Comparison of ENCODE assay signal across 8 mouse cellular contexts in genomic region chr12:113139908-113140615, GRCm38 (mm10). TPM values are rescaled to one million over a fixed set of nuclear protein-coding genes. Genes with fewer than 3 reads are reported as not detected.
DNase-seq lines count a peak whose midpoint lies in the region; ATAC-seq and TF ChIP-seq lines count a peak whose summit lies in the region.

TSS of gene Crip2 (plus strand) at chr12:113140236.

- H3K36me3 ChIP-seq in heart, embryonic 13.5 days, result peaks cover 52% of the 10 kb centered on the region
- peaks cover 34% of the 10 kb centered on the region for H3K36me3 ChIP-seq in kidney, postnatal 0 days (ENCODE audit: insufficient read depth, low read length)
- peaks cover 3% of the 10 kb centered on the region; the same call in 1 of the 2 replicates for H3K36me3 ChIP-seq in liver, adult 2 months (ENCODE audit: control insufficient read depth, insufficient read depth, low read length)
- H3K36me3 ChIP-seq in stomach, postnatal 0 days (ENCODE audit: control insufficient read depth, insufficient read depth, low read length), result peaks cover 18% of the 10 kb centered on the region

- peak within 1 kb of the TSS; percentile 99 for H3K27ac ChIP-seq in heart, embryonic 13.5 days (replicated peaks)
- peak within 1 kb of the TSS; percentile 90 for H3K27ac ChIP-seq in kidney, postnatal 0 days
- H3K27ac ChIP-seq in liver, adult 2 months (replicated peaks; ENCODE audit: insufficient read depth, low read depth, low read length), result peak within 1 kb of the TSS; percentile 94
- peak within 1 kb of the TSS; percentile 82 for H3K27ac ChIP-seq in stomach, postnatal 0 days (replicated peaks)

- H3K9me3 ChIP-seq in heart, embryonic 13.5 days, result no peaks in the 10 kb centered on the region
- H3K9me3 ChIP-seq in kidney, postnatal 0 days (replicated peaks; ENCODE audit: low read length), result no peaks in the 10 kb centered on the region
- H3K9me3 ChIP-seq in stomach, postnatal 0 days (ENCODE audit: control insufficient read depth, low read length), result no peaks in the 10 kb centered on the region

- under 1% methylated on average over 68 of the region's 68 CpGs for WGBS in heart, embryonic 13.5 days
- under 1% methylated on average over 67 of the region's 68 CpGs for WGBS in kidney, postnatal 0 days
- 2% methylated on average over 68 of the region's 68 CpGs for WGBS in liver, adult 2 months
- WGBS in stomach, postnatal 0 days, result under 1% methylated on average over 58 of the region's 68 CpGs

- TF ChIP-seq EP300 in stomach, postnatal 0 days (optimal IDR thresholded peaks at IDR 0.05), result no peak

- H3K4me2 ChIP-seq in heart, embryonic 13.5 days, result peak within 1 kb of the TSS; percentile 93
- H3K4me2 ChIP-seq in kidney, postnatal 0 days (ENCODE audit: low read length), result peak within 1 kb of the TSS; percentile 79
- H3K4me2 ChIP-seq in stomach, postnatal 0 days (replicated peaks; ENCODE audit: low read depth), result peak within 1 kb of the TSS; percentile 78

- H3K79me2 ChIP-seq in liver, adult 2 months (ENCODE audit: control insufficient read depth, insufficient read depth, low read length), result no peaks in the 10 kb centered on the region

- peak; percentile 54; the same call in 1 of the 2 replicates for TF ChIP-seq POLR2A in liver, adult 2 months (IDR thresholded peaks at IDR 0.05; ENCODE audit: extremely low read depth, insufficient read depth, low read length)

- peak within 1 kb of the TSS; percentile 82 for H3K4me3 ChIP-seq in heart, embryonic 13.5 days
- peak within 1 kb of the TSS; percentile 50 for H3K4me3 ChIP-seq in kidney, postnatal 0 days (replicated peaks; ENCODE audit: low read depth, low read length)
- H3K4me3 ChIP-seq in liver, adult 2 months (ENCODE audit: insufficient read depth, low read depth, low read length), result peak within 1 kb of the TSS; percentile 98
- H3K4me3 ChIP-seq in stomach, postnatal 0 days (ENCODE audit: low read depth, low read length), result peak within 1 kb of the TSS; percentile 55

- H3K9ac ChIP-seq in heart, embryonic 13.5 days, result peak within 1 kb of the TSS; percentile 95
- peak within 1 kb of the TSS; percentile 61 for H3K9ac ChIP-seq in kidney, postnatal 0 days (ENCODE audit: low read depth, low read length)
- H3K9ac ChIP-seq in liver, adult 2 months (ENCODE audit: low read depth, low read length), result peak within 1 kb of the TSS; percentile 81
- peak within 1 kb of the TSS; percentile 61 for H3K9ac ChIP-seq in stomach, postnatal 0 days (ENCODE audit: low read length)

- peak; percentile 49 for TF ChIP-seq CTCF in kidney, postnatal 0 days (IDR thresholded peaks at IDR 0.05; ENCODE audit: low read depth)
- TF ChIP-seq CTCF in liver, adult 2 months (IDR thresholded peaks at IDR 0.05; ENCODE audit: low read depth, low read length), result 0 out of 2 replicates have a peak, but pooled peaks have one; percentile 13
- peak; percentile 48 for TF ChIP-seq CTCF in stomach, postnatal 0 days (IDR thresholded peaks at IDR 0.05; ENCODE audit: low read depth)

- DNase-seq in CD4-positive helper T cell, adult 2 months (ENCODE audit: low read depth, low spot score), result peak; percentile 95
- DNase-seq in brain, adult 2 months (ENCODE audit: low read depth, low spot score), result peak; percentile 95
- peak; percentile 75 for DNase-seq in fibroblast of lung, adult 2 months (ENCODE audit: low read depth)
- DNase-seq in kidney, postnatal 0 days (ENCODE audit: low spot score), result peak; percentile 92
- DNase-seq in liver, adult 2 months (ENCODE audit: extremely low read depth, low read depth, low spot score), result peak; percentile 44
- DNase-seq in naive thymus-derived CD4-positive, alpha-beta T cell, adult 2 months (ENCODE audit: low read depth), result peak; percentile 94
- DNase-seq in stomach, postnatal 0 days (ENCODE audit: low spot score), result peak; percentile 87

- H3K27me3 ChIP-seq in heart, embryonic 13.5 days (replicated peaks), result no peaks in the 10 kb centered on the region
- no peaks in the 10 kb centered on the region for H3K27me3 ChIP-seq in kidney, postnatal 0 days (ENCODE audit: insufficient read depth, low read length)
- no peaks in the 10 kb centered on the region for H3K27me3 ChIP-seq in liver, adult 2 months (ENCODE audit: control insufficient read depth, insufficient read depth, low read length)
- no peaks in the 10 kb centered on the region for H3K27me3 ChIP-seq in stomach, postnatal 0 days (ENCODE audit: control insufficient read depth, insufficient read depth, low read length)

- ATAC-seq in heart, embryonic 13.5 days (ENCODE audit: extremely low read depth, insufficient number of reproducible peaks, low FRiP score, low TSS enrichment), result peak; percentile 76
- ATAC-seq in kidney, postnatal 0 days (replicated peaks; ENCODE audit: low FRiP score, low read depth), result peak; percentile 80
- ATAC-seq in stomach, postnatal 0 days (ENCODE audit: low FRiP score, low TSS enrichment), result peak; percentile 77

- peaks cover 82% of the 10 kb centered on the region for H3K4me1 ChIP-seq in heart, embryonic 13.5 days
- peaks cover 39% of the 10 kb centered on the region for H3K4me1 ChIP-seq in kidney, postnatal 0 days (replicated peaks; ENCODE audit: insufficient read depth, low read length)
- peaks cover 5% of the 10 kb centered on the region for H3K4me1 ChIP-seq in liver, adult 2 months (ENCODE audit: control insufficient read depth, insufficient read depth, low read length)
- H3K4me1 ChIP-seq in stomach, postnatal 0 days (replicated peaks; ENCODE audit: control insufficient read depth, insufficient read depth), result peaks cover 3% of the 10 kb centered on the region; the same call in 1 of the 2 replicates

RNA-seq across cellular contexts. Expression of gene Crip2, which starts in this region (rescaled TPM):
- 1,302 and 1,499 TPM in 2 replicates for polyA plus RNA-seq in heart, embryonic 13.5 days (2015; fragmentation: Nextera tagmentation; extraction: Ambion mirVana)
- 227 and 239 TPM in 2 replicates for polyA plus RNA-seq in kidney, postnatal 0 days (2015; fragmentation: Nextera tagmentation; extraction: Ambion mirVana)
- total RNA-seq in liver, adult 2 months (2014; rRNA removed), result 24.3 and 37.3 TPM in 2 replicates
- 217 and 245 TPM in 2 replicates for polyA plus RNA-seq in liver, adult 2 months (2012; rRNA removed)
- polyA plus RNA-seq in stomach, postnatal 0 days (2015; fragmentation: Nextera tagmentation; extraction: Ambion mirVana), result 106 and 112 TPM in 2 replicates

Comparison
In these comparisons a context has a peak if more than half of its experiments do, and no peak if none do; other contexts are left out.
1. Peak in every context shown above with its lines: DNase-seq, ATAC-seq, H3K4me3 ChIP-seq and H3K27ac ChIP-seq.
2. DNase-seq: peak in every context shown above with its lines; median percentile 95 in CD4-positive helper T cell, adult 2 months; 95 in brain, adult 2 months; 94 in naive thymus-derived CD4-positive, alpha-beta T cell, adult 2 months; 92 in kidney, postnatal 0 days; 87 in stomach, postnatal 0 days; 75 in fibroblast of lung, adult 2 months; 44 in liver, adult 2 months.